Mouse (Mus musculus): ENCODE measurements around the gene Ing1. TPM values are rescaled to one million over a fixed set of nuclear protein-coding genes. Genes with fewer than 3 reads are reported as not detected.
"Not testable (repeated sequence)": the region's sequence is repeated elsewhere in the genome, so short reads cannot be mapped to it uniquely, and the experiment has no call there.

The Ing1 gene
- polyA plus RNA-seq, 1 experiment from 2014 or later: 19.5 TPM

DNA sequence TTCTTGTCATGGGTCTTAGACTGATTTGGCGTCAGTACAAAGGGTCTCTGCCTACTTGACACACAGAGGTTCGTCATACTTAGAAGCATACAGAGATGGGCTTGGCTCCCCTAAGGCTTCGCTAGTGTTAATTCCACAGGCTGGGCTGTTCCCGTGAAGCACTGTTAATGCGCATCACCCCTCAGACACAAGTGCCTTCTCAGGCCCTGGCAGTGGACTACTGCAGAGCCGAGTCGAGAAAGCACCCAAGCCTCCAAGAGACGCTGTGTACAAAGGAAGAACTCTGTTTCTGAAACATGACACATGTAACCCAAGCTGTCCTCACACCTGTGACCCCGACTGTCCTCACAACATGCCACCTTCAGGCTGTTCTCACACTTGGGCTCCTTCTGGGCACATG lies 4.8 kb downstream of the Ing1 start:
- no peak overlapping the region for H3K4me2 ChIP-seq (replicated peaks; ENCODE audit: low read depth)
- no peak overlapping the region for H3K4me3 ChIP-seq (ENCODE audit: low read depth, low read length)
- no peak overlapping the region for H3K27ac ChIP-seq (ENCODE audit: low read depth, low read length)
- WGBS: 83% methylated on average over 9 of the region's 9 CpGs
- no peak overlapping the region for H3K9ac ChIP-seq (ENCODE audit: low read depth, low read length)
- ATAC-seq: no peak
- no peak for TF ChIP-seq CTCF (IDR thresholded peaks at IDR 0.05; ENCODE audit: low read depth)
- H3K27me3 ChIP-seq (replicated peaks; ENCODE audit: control insufficient read depth, insufficient read depth, low read length): no peaks in the 10 kb centered on the region
- H3K36me3 ChIP-seq (ENCODE audit: control insufficient read depth, insufficient read depth): peaks cover 28% of the 10 kb centered on the region
- no peaks in the 10 kb centered on the region for H3K9me3 ChIP-seq (ENCODE audit: control insufficient read depth)
- peaks cover 6% of the 10 kb centered on the region; the same call in 1 of the 2 replicates for H3K4me1 ChIP-seq (replicated peaks; ENCODE audit: control insufficient read depth, insufficient read depth, low read length)

GRCm38 (mm10) chr8:11564236-11564635 lies 8.9 kb downstream of the Ing1 start:
- Histone ChIP-seq H3K36me3 (ENCODE audit: control insufficient read depth, insufficient read depth) (peaks cover 28% of the 10 kb centered on the region), H3K4me3 (ENCODE audit: low read depth, low read length) (no peak overlapping the region), H3K9ac (ENCODE audit: low read depth, low read length) (no peak overlapping the region), H3K27me3 (replicated peaks; ENCODE audit: control insufficient read depth, insufficient read depth, low read length) (no peaks in the 10 kb centered on the region), H3K4me1 (replicated peaks; ENCODE audit: control insufficient read depth, insufficient read depth, low read length) (peaks cover 1% of the 10 kb centered on the region; the same call in 1 of the 2 replicates), H3K9me3 (ENCODE audit: control insufficient read depth) (no peaks in the 10 kb centered on the region), H3K27ac (ENCODE audit: low read depth, low read length) (no peak overlapping the region), H3K4me2 (replicated peaks; ENCODE audit: low read depth) (no peak overlapping the region)
- ATAC-seq: no peak
- no peak for TF ChIP-seq CTCF (IDR thresholded peaks at IDR 0.05; ENCODE audit: low read depth)
- 80% methylated on average over 5 of the region's 5 CpGs for WGBS

GRCm38 (mm10) chr8:11564721-11565120 lies 9.3 kb downstream of the Ing1 start:
- no peak for TF ChIP-seq CTCF (IDR thresholded peaks at IDR 0.05; ENCODE audit: low read depth)
- Histone ChIP-seq H3K4me2 (replicated peaks; ENCODE audit: low read depth) (no peak overlapping the region), H3K9me3 (ENCODE audit: control insufficient read depth) (no peaks in the 10 kb centered on the region), H3K27me3 (replicated peaks; ENCODE audit: control insufficient read depth, insufficient read depth, low read length) (no peaks in the 10 kb centered on the region), H3K27ac (ENCODE audit: low read depth, low read length) (no peak overlapping the region), H3K4me3 (ENCODE audit: low read depth, low read length) (no peak overlapping the region), H3K4me1 (replicated peaks; ENCODE audit: control insufficient read depth, insufficient read depth, low read length) (no peaks in the 10 kb centered on the region), H3K36me3 (ENCODE audit: control insufficient read depth, insufficient read depth) (peaks cover 28% of the 10 kb centered on the region), H3K9ac (ENCODE audit: low read depth, low read length) (no peak overlapping the region)
- WGBS: 86% methylated on average over 7 of the region's 7 CpGs
- ATAC-seq: no peak

DNA sequence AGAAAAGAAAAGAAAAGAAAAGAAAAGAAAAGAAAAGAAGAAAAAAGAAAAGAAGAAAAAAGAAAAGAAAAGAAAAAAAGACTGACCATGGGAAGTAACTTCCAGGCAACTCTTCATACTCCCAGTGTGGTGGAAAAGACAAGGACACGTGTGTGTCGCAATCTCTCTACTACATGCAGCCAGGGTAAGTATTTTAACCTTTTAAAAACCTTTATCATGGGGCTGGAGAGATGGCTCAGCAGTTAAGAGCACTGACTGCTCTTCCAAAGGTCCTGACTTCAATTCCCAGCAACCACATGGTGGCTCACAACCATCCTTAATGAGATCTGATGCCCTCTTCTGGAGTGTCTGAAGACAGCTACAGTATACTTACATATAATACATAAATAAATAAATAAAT lies 12.8 kb downstream of the Ing1 start:
- not testable (repeated sequence) for H3K27me3 ChIP-seq (replicated peaks; ENCODE audit: control insufficient read depth, insufficient read depth, low read length); H3K27ac ChIP-seq (ENCODE audit: low read depth, low read length); H3K4me1 ChIP-seq (replicated peaks; ENCODE audit: control insufficient read depth, insufficient read depth, low read length); ATAC-seq; H3K4me2 ChIP-seq (replicated peaks; ENCODE audit: low read depth); H3K9ac ChIP-seq (ENCODE audit: low read depth, low read length); H3K9me3 ChIP-seq (ENCODE audit: control insufficient read depth); H3K4me3 ChIP-seq (ENCODE audit: low read depth, low read length)
- WGBS: 82% methylated on average over 2 of the region's 2 CpGs
- peaks cover 16% of the 10 kb centered on the region for H3K36me3 ChIP-seq (ENCODE audit: control insufficient read depth, insufficient read depth)

- no peaks in the 10 kb centered on the region for H3K27me3 ChIP-seq (replicated peaks; ENCODE audit: control insufficient read depth, insufficient read depth, low read length)
- no peak for TF ChIP-seq CTCF (IDR thresholded peaks at IDR 0.05; ENCODE audit: low read depth)
- H3K4me3 ChIP-seq (ENCODE audit: low read depth, low read length): no peak overlapping the region
- WGBS: 83% methylated on average over 22 of the region's 22 CpGs
- ATAC-seq: no peak
- no peaks in the 10 kb centered on the region for H3K4me1 ChIP-seq (replicated peaks; ENCODE audit: control insufficient read depth, insufficient read depth, low read length)
- H3K27ac ChIP-seq (ENCODE audit: low read depth, low read length): no peak overlapping the region
- H3K36me3 ChIP-seq (ENCODE audit: control insufficient read depth, insufficient read depth): 0 out of 2 replicates have a peak, but pooled peaks cover 6% of the 10 kb centered on the region
- H3K9ac ChIP-seq (ENCODE audit: low read depth, low read length): no peak overlapping the region
- H3K4me2 ChIP-seq (replicated peaks; ENCODE audit: low read depth): no peak overlapping the region
- no peaks in the 10 kb centered on the region for H3K9me3 ChIP-seq (ENCODE audit: control insufficient read depth)
Observed at GRCm38 (mm10) chr8:11569260-11570097, 14.1 kb downstream of the Ing1 start.

GRCm38 (mm10) chr8:11570742-11571141 lies 15.4 kb downstream of the Ing1 start:
- H3K4me2 ChIP-seq (replicated peaks; ENCODE audit: low read depth): no peak overlapping the region
- H3K27me3 ChIP-seq (replicated peaks; ENCODE audit: control insufficient read depth, insufficient read depth, low read length): no peaks in the 10 kb centered on the region
- 95% methylated on average over 4 of the region's 4 CpGs for WGBS
- no peaks in the 10 kb centered on the region for H3K9me3 ChIP-seq (ENCODE audit: control insufficient read depth)
- no peak overlapping the region for H3K4me3 ChIP-seq (ENCODE audit: low read depth, low read length)
- no peak overlapping the region for H3K27ac ChIP-seq (ENCODE audit: low read depth, low read length)
- ATAC-seq: no peak
- no peaks in the 10 kb centered on the region for H3K36me3 ChIP-seq (ENCODE audit: control insufficient read depth, insufficient read depth)
- no peak overlapping the region for H3K9ac ChIP-seq (ENCODE audit: low read depth, low read length)
- peaks cover 4% of the 10 kb centered on the region; the same call in 1 of the 2 replicates for H3K4me1 ChIP-seq (replicated peaks; ENCODE audit: control insufficient read depth, insufficient read depth, low read length)
- no peak for TF ChIP-seq CTCF (IDR thresholded peaks at IDR 0.05; ENCODE audit: low read depth)

Data from intestine, postnatal 0 days (tissue).